Mouse (Mus musculus): ENCODE measurements at regions not wholly inside any gene's neighbourhood (a gene's known extent, or its start where the extent isn't known, plus 50 kb on each side); places are given as distances from the start of the nearest gene placed in this dataset.

DNA sequence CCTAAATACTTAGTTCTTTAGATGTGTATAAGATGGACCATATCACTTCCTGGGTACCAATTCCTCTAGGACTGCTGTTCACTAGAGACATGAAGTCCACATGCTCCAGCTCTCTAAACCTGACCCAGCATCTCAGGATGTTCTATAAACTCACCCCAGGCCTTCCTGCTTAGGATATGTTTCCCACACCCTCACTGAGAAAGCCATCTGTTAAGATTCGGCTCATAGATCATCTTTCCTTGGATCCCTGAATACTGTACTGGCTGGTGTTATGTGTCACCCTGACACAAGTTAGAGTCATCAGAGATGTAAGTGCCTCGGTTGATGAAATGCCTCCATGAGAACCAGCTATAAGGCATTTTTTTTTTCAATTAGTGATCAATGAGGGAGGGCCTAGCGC lies 199.9 kb downstream of the Gm5426 start:
- H3K36me3 ChIP-seq, result no peaks in the 10 kb centered on the region
- H3K4me2 ChIP-seq, result no peak overlapping the region
- H3K9me3 ChIP-seq, result no peaks in the 10 kb centered on the region
- H3K9ac ChIP-seq, result no peak overlapping the region
- H3K4me3 ChIP-seq, result no peak overlapping the region
- H3K27ac ChIP-seq, result no peak overlapping the region
- ATAC-seq (ENCODE audit: borderline replicate concordance, extremely low read depth, low FRiP score, low TSS enrichment), result no peak
- 85% methylated on average over 3 of the region's 3 CpGs for WGBS
- H3K27me3 ChIP-seq, result no peaks in the 10 kb centered on the region
- H3K4me1 ChIP-seq, result peaks cover 4% of the 10 kb centered on the region; the same call in 1 of the 2 replicates

DNA sequence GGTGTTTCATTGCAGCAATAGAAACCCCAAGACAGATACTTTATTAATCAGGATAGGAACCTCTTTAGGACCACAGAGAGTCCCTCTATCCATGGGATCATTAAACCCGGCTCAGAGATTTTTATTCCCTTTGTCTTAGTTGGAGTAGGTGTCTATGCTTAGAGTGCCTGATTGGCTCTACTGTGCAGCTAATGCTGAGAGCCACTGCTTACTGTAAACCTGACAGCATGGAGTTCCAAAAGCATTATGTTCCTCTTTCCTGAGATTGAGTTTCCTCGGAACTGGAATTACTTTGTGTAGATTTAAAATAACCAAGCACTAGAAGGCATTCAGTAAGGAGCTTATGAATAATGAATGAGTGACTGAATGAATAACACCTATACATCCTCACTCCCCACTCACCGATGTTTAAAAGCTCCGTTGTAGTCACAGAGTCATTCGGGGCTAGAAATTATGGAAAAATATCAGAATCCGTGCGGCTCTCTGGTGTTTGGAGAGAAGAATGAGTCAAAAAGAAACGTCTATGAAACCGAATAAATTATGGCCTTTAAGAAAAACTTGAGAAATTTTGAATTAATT lies 200.8 kb downstream of the Gm5426 start:
- Histone ChIP-seq H3K4me3 (no peak overlapping the region), H3K36me3 (no peaks in the 10 kb centered on the region), H3K4me1 (peaks cover 4% of the 10 kb centered on the region; the same call in 1 of the 2 replicates), H3K27me3 (no peaks in the 10 kb centered on the region), H3K9me3 (no peaks in the 10 kb centered on the region), H3K4me2 (no peak overlapping the region), H3K27ac (0 out of 2 replicates have a peak overlapping the region, but pooled peaks have one; percentile 68), H3K9ac (no peak overlapping the region)
- WGBS, result 85% methylated on average over 9 of the region's 9 CpGs
- ATAC-seq (ENCODE audit: borderline replicate concordance, extremely low read depth, low FRiP score, low TSS enrichment), result no peak

DNA sequence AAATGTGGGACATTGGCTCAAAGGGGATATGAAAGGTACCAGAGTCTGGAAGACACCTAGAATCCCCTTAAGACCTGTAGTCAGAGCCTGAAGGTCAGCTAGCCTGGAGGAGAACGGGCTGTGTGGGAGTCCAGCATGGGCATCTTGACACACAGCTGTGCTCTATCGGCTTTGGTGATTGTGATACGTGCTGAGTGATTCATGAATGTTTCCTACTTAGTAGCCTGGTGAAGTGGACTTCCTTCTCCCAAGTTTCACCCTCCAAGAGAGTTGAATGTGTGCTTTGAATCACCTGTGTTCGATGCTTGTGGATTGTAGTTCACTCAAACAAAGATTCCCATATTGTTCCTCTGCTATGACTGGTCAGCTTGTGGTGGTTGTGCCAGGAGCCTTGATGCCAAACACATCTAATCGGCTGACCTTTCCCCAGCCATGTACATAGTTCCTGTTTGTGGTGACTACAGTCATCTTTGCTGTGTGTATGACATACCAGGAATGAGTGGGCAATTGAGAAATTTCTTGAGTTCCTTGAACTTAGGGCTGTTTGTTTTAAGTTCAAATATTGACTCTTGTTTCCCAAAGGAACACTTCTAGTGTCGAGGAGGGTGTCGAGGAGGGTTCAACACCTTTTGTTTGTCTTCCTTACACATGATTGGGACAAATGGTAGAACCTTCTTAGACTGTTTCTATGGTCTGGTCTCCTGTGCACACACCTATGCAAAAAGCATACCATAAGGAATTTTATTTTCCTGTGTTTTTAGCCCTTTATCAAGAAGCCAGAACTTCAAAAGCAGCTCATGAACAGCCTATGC lies 201.6 kb downstream of the Gm5426 start:
- no peaks in the 10 kb centered on the region for H3K36me3 ChIP-seq
- H3K9me3 ChIP-seq, result no peaks in the 10 kb centered on the region
- no peak overlapping the region for H3K4me3 ChIP-seq
- H3K9ac ChIP-seq, result no peak overlapping the region
- WGBS, result 48% methylated on average over 7 of the region's 7 CpGs
- no peaks in the 10 kb centered on the region for H3K27me3 ChIP-seq
- no peak overlapping the region for H3K4me2 ChIP-seq
- H3K27ac ChIP-seq, result peak overlapping the region; percentile 68
- peaks cover 4% of the 10 kb centered on the region; the same call in 1 of the 2 replicates for H3K4me1 ChIP-seq
- ATAC-seq (ENCODE audit: borderline replicate concordance, extremely low read depth, low FRiP score, low TSS enrichment), result peak; percentile 83

DNA sequence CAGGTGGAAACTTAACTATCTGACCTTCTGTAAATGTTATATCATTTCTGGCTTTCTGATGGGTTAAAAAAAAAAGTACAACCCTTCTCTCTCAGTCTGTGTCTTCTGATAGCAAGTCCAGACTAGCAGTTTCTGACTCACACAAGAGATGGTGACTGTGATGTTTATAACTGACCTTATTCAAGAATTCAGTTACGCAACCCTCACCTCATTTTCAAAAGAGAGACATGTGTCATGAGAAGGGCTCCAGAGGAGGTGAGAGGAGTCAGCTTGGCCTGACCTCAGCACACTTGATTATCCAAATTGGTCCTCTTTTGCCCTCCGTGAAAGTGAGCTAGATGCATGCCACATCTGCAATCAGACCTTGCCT lies 202.2 kb downstream of the Gm5426 start:
- H3K36me3 ChIP-seq, result no peaks in the 10 kb centered on the region
- no peak for ATAC-seq (ENCODE audit: borderline replicate concordance, extremely low read depth, low FRiP score, low TSS enrichment)
- no peak overlapping the region for H3K9ac ChIP-seq
- peak overlapping the region; percentile 26 for H3K27ac ChIP-seq
- H3K27me3 ChIP-seq, result no peaks in the 10 kb centered on the region
- no peaks in the 10 kb centered on the region for H3K9me3 ChIP-seq
- no peak overlapping the region for H3K4me3 ChIP-seq
- WGBS, result 57% methylated on average over 2 of the region's 2 CpGs
- peaks cover 4% of the 10 kb centered on the region; the same call in 1 of the 2 replicates for H3K4me1 ChIP-seq
- H3K4me2 ChIP-seq, result no peak overlapping the region

DNA sequence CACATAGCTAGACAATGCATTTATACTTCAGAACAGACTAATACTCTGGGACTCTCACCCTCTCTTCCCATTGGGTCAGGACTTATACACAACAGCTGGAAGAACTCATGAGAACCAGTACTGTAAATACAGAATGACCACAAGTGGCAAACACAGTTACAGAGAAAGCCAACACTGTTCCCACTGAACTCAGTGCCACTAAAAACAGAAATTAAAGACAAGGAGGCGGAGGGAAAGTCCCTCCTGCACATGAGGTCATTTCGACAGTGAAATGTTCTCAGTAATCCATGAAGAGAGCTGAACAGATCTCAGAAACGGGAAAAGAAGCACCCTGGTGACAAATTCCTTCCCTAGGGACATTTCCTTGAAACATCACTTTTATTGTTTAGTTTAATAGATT lies 206.1 kb downstream of the Gm5426 start:
- Histone ChIP-seq H3K4me3 (no peak overlapping the region), H3K9ac (no peak overlapping the region), H3K9me3 (no peaks in the 10 kb centered on the region), H3K27me3 (no peaks in the 10 kb centered on the region), H3K27ac (no peak overlapping the region), H3K4me2 (no peak overlapping the region), H3K36me3 (no peaks in the 10 kb centered on the region), H3K4me1 (peaks cover 4% of the 10 kb centered on the region; the same call in 1 of the 2 replicates)
- 41% methylated on average over 3 of the region's 3 CpGs for WGBS
- ATAC-seq (ENCODE audit: borderline replicate concordance, extremely low read depth, low FRiP score, low TSS enrichment), result no peak

DNA sequence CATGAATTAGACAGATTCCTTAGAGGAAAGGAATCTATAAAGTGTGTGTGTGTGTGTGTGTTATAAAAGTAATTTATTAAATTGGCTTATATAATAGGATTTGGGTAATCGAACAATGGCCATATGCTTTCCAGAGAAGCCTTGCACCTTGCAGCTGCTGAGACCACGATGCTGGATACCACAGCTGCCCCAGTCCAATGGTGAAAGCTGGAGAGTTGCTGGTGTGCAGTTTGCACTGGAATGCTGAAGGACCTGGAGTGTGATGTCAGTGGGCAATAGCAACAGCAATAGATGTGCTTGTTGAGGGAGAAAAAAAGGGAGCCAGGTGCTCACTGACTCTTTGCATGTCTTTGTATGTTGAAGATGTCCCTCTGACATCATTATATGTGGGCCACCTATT lies 207.3 kb downstream of the Gm5426 start:
- 86% methylated on average over 2 of the region's 2 CpGs for WGBS

DNA sequence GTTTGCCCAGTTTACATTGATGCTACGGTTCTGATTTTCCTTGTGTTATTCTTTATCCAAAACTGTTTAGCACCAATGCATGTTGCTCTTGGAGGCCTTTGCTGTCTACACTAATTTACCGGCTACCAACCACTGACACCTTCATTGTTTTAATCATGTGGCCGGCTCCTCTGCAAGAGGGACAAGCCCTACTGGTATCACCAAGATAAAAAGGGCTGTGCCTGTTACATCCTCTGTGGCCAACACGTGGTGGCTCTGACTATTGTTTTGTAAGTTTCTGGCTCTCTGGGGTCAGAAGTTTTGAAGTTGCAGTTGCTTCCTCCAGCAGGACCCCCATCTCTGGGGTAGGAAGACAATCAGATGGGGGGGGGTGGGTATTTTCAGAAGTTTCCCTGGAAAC lies 214.3 kb downstream of the Gm5426 start:
- WGBS, result 65% methylated on average over 4 of the region's 4 CpGs
- no peaks in the 10 kb centered on the region for H3K36me3 ChIP-seq
- no peak overlapping the region for H3K27ac ChIP-seq
- H3K4me1 ChIP-seq, result no peaks in the 10 kb centered on the region
- no peaks in the 10 kb centered on the region for H3K9me3 ChIP-seq
- no peaks in the 10 kb centered on the region for H3K27me3 ChIP-seq
- no peak overlapping the region for H3K9ac ChIP-seq
- no peak overlapping the region for H3K4me3 ChIP-seq
- H3K4me2 ChIP-seq, result no peak overlapping the region
- no peak for ATAC-seq (ENCODE audit: borderline replicate concordance, extremely low read depth, low FRiP score, low TSS enrichment)

More for the DNA sequence above, 207.3 kb downstream of the Gm5426 start:
- Histone ChIP-seq H3K4me3 (no peak overlapping the region), H3K36me3 (no peaks in the 10 kb centered on the region), H3K27me3 (no peaks in the 10 kb centered on the region), H3K4me2 (no peak overlapping the region), H3K9me3 (no peaks in the 10 kb centered on the region), H3K9ac (no peak overlapping the region), H3K4me1 (peaks cover 4% of the 10 kb centered on the region; the same call in 1 of the 2 replicates), H3K27ac (no peak overlapping the region)
- no peak for ATAC-seq (ENCODE audit: borderline replicate concordance, extremely low read depth, low FRiP score, low TSS enrichment)

DNA sequence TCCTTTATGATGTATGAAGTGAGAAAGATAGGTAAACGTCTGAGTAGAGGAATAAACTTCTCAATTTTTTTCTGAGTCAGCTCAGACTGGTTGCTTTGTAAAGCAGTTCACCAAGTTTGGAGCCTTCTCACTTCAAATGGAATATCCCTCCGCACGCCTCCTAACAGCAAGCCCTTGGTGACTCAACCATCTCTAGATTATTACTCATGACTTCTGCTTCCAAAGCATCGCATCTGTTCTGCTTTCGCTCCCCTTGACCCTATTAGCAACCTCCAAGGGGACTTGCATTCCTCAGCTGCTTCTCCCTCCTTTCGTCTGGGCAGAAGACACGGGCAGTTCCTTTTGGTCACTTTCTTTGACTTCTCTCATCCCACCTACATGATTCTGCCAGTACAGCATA lies 214.9 kb downstream of the Gm5426 start:
- no peaks in the 10 kb centered on the region for H3K9me3 ChIP-seq
- H3K36me3 ChIP-seq, result no peaks in the 10 kb centered on the region
- no peak overlapping the region for H3K4me3 ChIP-seq
- 60% methylated on average over 7 of the region's 7 CpGs for WGBS
- H3K9ac ChIP-seq, result no peak overlapping the region
- H3K27ac ChIP-seq, result no peak overlapping the region
- no peaks in the 10 kb centered on the region for H3K4me1 ChIP-seq
- no peak for ATAC-seq (ENCODE audit: borderline replicate concordance, extremely low read depth, low FRiP score, low TSS enrichment)
- H3K4me2 ChIP-seq, result no peak overlapping the region
- H3K27me3 ChIP-seq, result no peaks in the 10 kb centered on the region

DNA sequence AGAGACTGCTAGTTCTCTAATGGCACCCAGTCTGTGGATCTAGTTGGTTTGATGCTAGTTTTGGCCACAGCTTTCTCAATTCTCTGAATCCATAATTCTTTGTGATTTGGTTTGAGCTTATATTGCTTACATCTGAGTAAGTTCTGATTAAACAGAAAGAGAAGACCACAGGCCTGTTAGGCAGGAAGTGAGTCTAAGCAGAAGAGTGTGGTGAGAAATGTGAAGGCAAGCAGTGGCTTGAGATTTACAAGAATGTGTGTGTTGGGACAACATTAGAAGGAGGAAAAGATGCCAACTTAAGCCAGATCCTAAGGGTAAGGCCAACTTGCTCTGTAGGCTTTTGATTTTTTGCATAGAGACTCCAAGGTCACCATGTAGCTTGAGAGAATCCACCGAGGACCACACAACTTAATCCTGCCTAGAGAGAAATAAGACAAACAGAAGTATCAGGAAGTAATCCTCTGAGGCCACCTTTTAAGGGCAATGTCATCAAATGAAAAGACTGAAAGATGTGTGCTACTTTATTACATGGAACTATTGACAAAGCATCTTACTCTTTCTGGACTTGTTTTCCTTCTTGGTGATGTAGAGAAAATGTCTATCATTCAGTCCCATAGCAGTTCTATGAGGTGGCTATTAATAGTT lies 220.7 kb downstream of the Gm5426 start:
- no peak overlapping the region for H3K4me2 ChIP-seq
- no peak overlapping the region for H3K9ac ChIP-seq
- no peak overlapping the region for H3K27ac ChIP-seq
- 78% methylated on average over 1 of the region's 1 CpGs for WGBS
- ATAC-seq (ENCODE audit: borderline replicate concordance, extremely low read depth, low FRiP score, low TSS enrichment), result no peak
- no peaks in the 10 kb centered on the region for H3K4me1 ChIP-seq
- H3K27me3 ChIP-seq, result no peaks in the 10 kb centered on the region
- no peaks in the 10 kb centered on the region for H3K36me3 ChIP-seq
- H3K4me3 ChIP-seq, result no peak overlapping the region
- no peaks in the 10 kb centered on the region for H3K9me3 ChIP-seq

DNA sequence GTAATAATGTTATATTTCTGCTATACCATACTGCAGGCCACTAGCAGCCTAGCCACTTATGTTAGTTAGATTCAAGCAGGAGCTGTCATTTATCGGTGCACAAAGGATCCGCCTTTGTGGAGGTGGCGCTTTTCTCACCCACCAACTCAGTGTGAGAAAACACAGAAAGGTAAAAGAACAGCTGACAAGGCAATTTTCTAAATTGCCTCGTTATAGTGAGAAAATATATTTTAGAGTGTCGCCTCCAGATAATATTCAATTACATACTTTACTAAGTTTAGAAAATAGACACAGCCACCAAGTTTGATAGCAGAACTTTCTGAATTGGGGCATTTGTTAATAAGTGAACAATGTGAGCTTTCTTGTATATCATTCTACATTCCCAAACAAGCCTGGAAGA lies 221.2 kb downstream of the Gm5426 start:
- Histone ChIP-seq H3K4me3 (no peak overlapping the region), H3K4me2 (no peak overlapping the region), H3K9ac (no peak overlapping the region), H3K27ac (no peak overlapping the region), H3K27me3 (no peaks in the 10 kb centered on the region), H3K36me3 (no peaks in the 10 kb centered on the region), H3K4me1 (no peaks in the 10 kb centered on the region), H3K9me3 (no peaks in the 10 kb centered on the region)
- no peak for ATAC-seq (ENCODE audit: borderline replicate concordance, extremely low read depth, low FRiP score, low TSS enrichment)
- WGBS, result 84% methylated on average over 5 of the region's 5 CpGs

DNA sequence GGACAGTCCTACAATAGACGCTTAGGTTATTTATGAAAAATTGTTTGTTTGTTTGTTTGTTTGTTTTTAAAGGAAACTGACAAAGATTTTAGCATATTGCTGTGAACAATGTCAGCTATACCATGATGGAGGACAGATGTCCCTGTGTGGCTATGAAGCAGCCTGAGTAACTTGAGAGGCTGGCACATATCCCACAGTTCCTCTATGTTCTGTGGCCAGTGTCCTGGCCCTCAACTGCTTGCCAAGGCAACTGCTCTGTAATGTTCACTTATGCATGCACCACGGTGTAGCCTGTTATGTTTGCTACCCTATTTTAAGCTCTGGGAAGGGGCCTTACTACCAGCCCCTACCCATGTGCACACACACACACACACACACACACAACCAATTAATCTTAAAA lies 222.6 kb downstream of the Gm5426 start:
- Histone ChIP-seq H3K4me3 (no peak overlapping the region), H3K27me3 (no peaks in the 10 kb centered on the region), H3K4me2 (no peak overlapping the region), H3K9me3 (no peaks in the 10 kb centered on the region), H3K4me1 (no peaks in the 10 kb centered on the region), H3K27ac (no peak overlapping the region), H3K9ac (no peak overlapping the region), H3K36me3 (no peaks in the 10 kb centered on the region)
- ATAC-seq (ENCODE audit: borderline replicate concordance, extremely low read depth, low FRiP score, low TSS enrichment), result no peak
- WGBS, result 69% methylated on average over 2 of the region's 2 CpGs

DNA sequence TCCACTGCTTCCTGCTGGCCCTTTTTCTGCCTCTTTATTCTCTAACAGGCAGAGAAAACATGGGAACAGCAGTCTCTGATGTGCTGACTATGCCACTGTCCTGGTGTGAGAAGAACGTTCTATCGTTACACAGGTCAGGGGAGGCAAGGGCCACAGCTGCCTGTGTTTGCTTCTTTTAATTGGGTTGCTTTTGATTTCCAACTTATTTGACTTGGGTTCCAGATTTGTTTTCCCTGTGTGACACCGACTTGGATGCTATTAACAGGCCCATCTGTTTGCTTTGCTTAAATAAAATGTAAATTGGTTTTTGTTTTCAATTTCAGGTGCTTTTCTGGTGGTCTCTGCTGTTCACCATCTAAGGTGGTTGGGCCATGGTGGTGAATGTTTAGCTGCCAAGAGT lies 225.8 kb downstream of the Gm5426 start:
- WGBS, result 54% methylated on average over 3 of the region's 3 CpGs
- Histone ChIP-seq H3K36me3 (no peaks in the 10 kb centered on the region), H3K4me2 (no peak overlapping the region), H3K4me3 (no peak overlapping the region), H3K27ac (no peak overlapping the region), H3K27me3 (no peaks in the 10 kb centered on the region), H3K9me3 (no peaks in the 10 kb centered on the region), H3K9ac (no peak overlapping the region), H3K4me1 (0 out of 2 replicates have a peak, but pooled peaks cover 5% of the 10 kb centered on the region)
- ATAC-seq (ENCODE audit: borderline replicate concordance, extremely low read depth, low FRiP score, low TSS enrichment), result no peak

Data from lung, embryonic 15.5 days (tissue).